Mouse (Mus musculus) limb, embryonic 11.5 days (tissue): ENCODE results near the gene Relb. TPM values are rescaled to one million over a fixed set of nuclear protein-coding genes. Genes with fewer than 3 reads are reported as not detected.
A peak's percentile ranks its signal among the peaks of the same experiment; 100 is the strongest.

Experiments used
- ATAC-seq: fragments of 200-750 bp; cut with Nextera tagmentation; 2 replicates; pipeline ENCODE4 v1.8.0; 2017; ENCODE audit warnings: low read depth; ENCODE audit not compliant: insufficient number of reproducible peaks, low FRiP score, low TSS enrichment
- DNase-seq: peaks from one replicate; pipeline ENCODE4 v3.0.0-alpha.2; 2015; ENCODE audit warnings: low spot score
- H3K27ac ChIP-seq: fragments of 300-500 bp; sonication (generic); replicated peaks from 2 replicates; pipeline ENCODE4 v1.5.1; 2014; ENCODE audit warnings: low read depth, mild to moderate bottlenecking, low read length
- H3K27me3 ChIP-seq: fragments of 300-500 bp; sonication (generic); 2 replicates; pipeline ENCODE4 v1.6.1; 2014; ENCODE audit warnings: mild to moderate bottlenecking, low read length, mixed read lengths; ENCODE audit not compliant: control insufficient read depth, insufficient read depth
- H3K36me3 ChIP-seq: fragments of 300-500 bp; sonication (generic); 2 replicates; pipeline ENCODE4 v1.6.1; 2014; ENCODE audit warnings: mild to moderate bottlenecking, low read length, moderate library complexity, mixed read lengths; ENCODE audit not compliant: control insufficient read depth, insufficient read depth
- H3K4me1 ChIP-seq: fragments of 300-500 bp; sonication (generic); 2 replicates; pipeline ENCODE4 v1.6.1; 2014; ENCODE audit warnings: low read length, mixed read lengths; ENCODE audit not compliant: control insufficient read depth, insufficient read depth
- H3K4me2 ChIP-seq: fragments of 300-500 bp; sonication (generic); 2 replicates; pipeline ENCODE4 v1.6.1; 2014; ENCODE audit warnings: low read depth, mild to moderate bottlenecking, moderate library complexity; ENCODE audit not compliant: severe bottlenecking
- H3K4me3 ChIP-seq: fragments of 300-500 bp; sonication (generic); 2 replicates; pipeline ENCODE4 v1.5.1; 2014; ENCODE audit warnings: low read depth, low read length
- H3K9ac ChIP-seq: fragments of 300-500 bp; sonication (generic); 2 replicates; pipeline ENCODE4 v1.6.1; 2014; ENCODE audit warnings: mild to moderate bottlenecking, low read length
- H3K9me3 ChIP-seq: fragments of 300-500 bp; sonication (generic); 2 replicates; pipeline ENCODE4 v1.6.1; 2016; ENCODE audit warnings: low read length; ENCODE audit not compliant: control insufficient read depth
- WGBS: fragments of 180-500 bp; shearing (Covaris S2); extraction: QIAGEN DNeasy Blood & Tissue Kit; methylation state at CpG from one replicate; pipeline ENCODE4 v1.1.7; 2014; 5-methylcytosine and 5-hydroxymethylcytosine counted together
- polyA plus RNA-seq: library from polyadenylated mRNA; unstranded; fragments of >200 nt; fragmentation: Nextera tagmentation; extraction: Ambion mirVana; gene quantifications from 2 replicates; pipeline ENCODE4 v1.2.1, GENCODE M21; 2014

The Relb gene
- polyA plus RNA-seq, 1 experiment from 2014 or later: 5.3 TPM

DNA sequence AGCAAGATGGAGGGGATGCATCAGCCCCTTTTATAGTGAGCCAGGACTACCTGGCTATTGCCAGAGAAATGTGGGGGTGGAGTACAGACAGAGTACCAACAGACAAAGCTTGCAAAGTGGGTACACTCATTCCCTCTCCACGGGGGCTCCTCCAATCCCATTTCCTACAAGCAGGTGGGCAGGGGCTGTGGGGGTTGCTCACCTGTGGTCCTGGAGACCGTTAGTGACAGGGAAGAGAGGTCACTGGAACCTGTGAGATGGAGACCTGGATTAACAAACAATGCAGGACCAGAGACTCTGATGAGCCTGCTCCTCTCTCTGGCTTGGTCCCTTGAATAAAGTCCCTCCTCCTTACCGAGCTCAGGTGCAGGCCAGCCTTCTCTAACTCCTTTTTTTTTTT, 1.5 kb downstream of the Relb start:
- 65% methylated on average over 3 of the region's 3 CpGs for WGBS
- Histone ChIP-seq H3K4me2 (0 out of 2 replicates have a peak overlapping the region, but pooled peaks have one; percentile 90), H3K4me1 (0 out of 2 replicates have a peak, but pooled peaks cover 2% of the 10 kb centered on the region), H3K27ac (no peak overlapping the region), H3K9ac (no peak overlapping the region), H3K27me3 (no peaks in the 10 kb centered on the region), H3K4me3 (peak overlapping the region; percentile 61; the same call in 1 of the 2 replicates), H3K9me3 (no peaks in the 10 kb centered on the region), H3K36me3 (peaks cover 6% of the 10 kb centered on the region; the same call in 1 of the 2 replicates)
- ATAC-seq: no peak
- no peak for DNase-seq

DNA sequence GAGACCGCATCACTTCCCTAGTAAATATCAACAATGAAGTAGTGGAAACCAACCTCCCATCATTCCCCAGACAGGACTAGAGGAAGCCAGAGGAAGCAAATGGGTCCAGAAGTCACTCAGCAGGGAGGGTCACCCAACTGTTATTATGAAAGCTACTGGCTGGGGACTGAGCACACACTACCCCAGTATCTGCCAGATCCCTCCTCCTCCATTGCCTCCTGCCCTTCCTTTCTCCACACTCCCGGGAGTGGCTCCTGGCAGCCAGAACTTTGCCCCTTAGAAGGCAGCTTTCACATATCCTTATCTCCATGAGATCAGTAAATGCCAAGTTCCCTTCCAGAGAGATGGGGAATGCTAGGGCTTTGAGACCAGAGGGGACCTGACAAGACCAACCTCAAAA, 5.8 kb downstream of the Relb start:
- H3K4me1 ChIP-seq: no peaks in the 10 kb centered on the region
- ATAC-seq: no peak
- no peaks in the 10 kb centered on the region for H3K36me3 ChIP-seq
- no peaks in the 10 kb centered on the region for H3K9me3 ChIP-seq
- H3K4me3 ChIP-seq: no peak overlapping the region
- no peak overlapping the region for H3K4me2 ChIP-seq
- no peak for DNase-seq
- H3K9ac ChIP-seq: no peak overlapping the region
- H3K27me3 ChIP-seq: 0 out of 2 replicates have a peak, but pooled peaks cover 5% of the 10 kb centered on the region
- H3K27ac ChIP-seq: no peak overlapping the region
- 69% methylated on average over 2 of the region's 2 CpGs for WGBS

DNA sequence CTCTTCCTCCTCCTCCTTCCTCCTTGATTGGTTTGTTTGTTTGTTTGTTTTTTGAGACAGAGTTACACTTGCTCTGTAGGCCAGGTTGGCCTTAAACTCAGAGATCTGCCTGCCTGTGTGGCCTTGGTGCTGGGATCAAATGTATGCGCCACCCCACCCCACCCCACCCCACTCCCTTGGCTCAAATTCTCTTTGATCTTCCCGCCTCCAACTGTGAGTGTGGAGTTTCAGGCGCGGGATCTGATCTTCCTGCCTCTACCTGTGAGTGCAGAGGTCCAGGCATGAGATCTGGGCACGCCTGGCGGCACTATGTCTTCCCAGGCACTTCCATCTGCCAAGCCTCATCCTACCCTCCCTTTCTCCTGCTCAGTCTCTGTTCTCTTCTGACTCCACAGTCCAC, 7.0 kb downstream of the Relb start:
- H3K4me3 ChIP-seq: no peak overlapping the region
- DNase-seq: no peak
- H3K27me3 ChIP-seq: 0 out of 2 replicates have a peak, but pooled peaks cover 5% of the 10 kb centered on the region
- WGBS: 15% methylated on average over 6 of the region's 6 CpGs
- no peaks in the 10 kb centered on the region for H3K36me3 ChIP-seq
- H3K4me1 ChIP-seq: no peaks in the 10 kb centered on the region
- ATAC-seq: no peak
- H3K9me3 ChIP-seq: no peaks in the 10 kb centered on the region
- H3K27ac ChIP-seq: no peak overlapping the region
- no peak overlapping the region for H3K4me2 ChIP-seq
- no peak overlapping the region for H3K9ac ChIP-seq

GRCm38 (mm10) chr7:19620811-19621210, 8.4 kb downstream of the Relb start:
- Histone ChIP-seq H3K4me3 (no peak overlapping the region), H3K27ac (no peak overlapping the region), H3K27me3 (0 out of 2 replicates have a peak, but pooled peaks cover 5% of the 10 kb centered on the region), H3K4me2 (no peak overlapping the region), H3K9ac (no peak overlapping the region), H3K4me1 (no peaks in the 10 kb centered on the region), H3K36me3 (no peaks in the 10 kb centered on the region), H3K9me3 (no peaks in the 10 kb centered on the region)
- 82% methylated on average over 7 of the region's 7 CpGs for WGBS
- DNase-seq: no peak
- no peak for ATAC-seq

GRCm38 (mm10) chr7:19619004-19619801, 10.0 kb downstream of the Relb start:
- no peaks in the 10 kb centered on the region for H3K9me3 ChIP-seq
- no peaks in the 10 kb centered on the region; the same call in 1 of the 2 replicates for H3K36me3 ChIP-seq
- DNase-seq (peak; percentile 86), ATAC-seq (peak; percentile 76)
- H3K9ac ChIP-seq: peak overlapping the region; percentile 58
- H3K4me1 ChIP-seq: no peaks in the 10 kb centered on the region
- WGBS: 8% methylated on average over 35 of the region's 35 CpGs
- peak overlapping the region; percentile 19; the same call in 1 of the 2 replicates for H3K4me3 ChIP-seq
- peak overlapping the region; percentile 58 for H3K4me2 ChIP-seq
- H3K27me3 ChIP-seq: 0 out of 2 replicates have a peak, but pooled peaks cover 5% of the 10 kb centered on the region
- H3K27ac ChIP-seq: no peak overlapping the region

DNA sequence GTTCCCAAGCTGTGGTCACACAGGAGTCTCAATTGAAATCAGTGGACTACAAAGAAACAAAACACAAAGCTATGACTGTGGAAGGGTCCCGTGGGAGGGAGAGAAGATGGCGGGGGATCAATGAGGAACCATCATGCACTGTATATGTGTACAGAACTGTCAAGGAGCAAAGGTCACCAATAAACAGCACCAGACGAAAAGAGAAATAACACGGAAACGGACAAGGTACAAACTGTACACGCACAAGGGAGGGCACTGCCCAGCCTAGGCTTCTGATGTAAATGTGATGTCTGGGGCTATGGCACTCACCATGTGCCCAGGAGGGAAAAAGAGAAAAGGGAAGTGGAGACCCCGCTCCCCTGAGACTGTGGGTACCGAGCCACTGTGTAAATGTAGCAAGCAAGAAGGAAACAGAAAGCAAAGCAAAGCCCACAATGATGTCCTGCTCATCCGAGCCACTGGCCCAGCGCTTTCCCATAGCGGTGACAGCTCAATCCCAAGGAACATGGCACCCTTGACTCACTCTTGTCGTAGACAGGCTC, 14.1 kb downstream of the Relb start:
- no peaks in the 10 kb centered on the region for H3K9me3 ChIP-seq
- no peak overlapping the region for H3K4me3 ChIP-seq
- 90% methylated on average over 12 of the region's 12 CpGs for WGBS
- H3K9ac ChIP-seq: no peak overlapping the region
- no peaks in the 10 kb centered on the region for H3K4me1 ChIP-seq
- no peak for DNase-seq
- H3K27ac ChIP-seq: no peak overlapping the region
- no peak overlapping the region for H3K4me2 ChIP-seq
- no peak for ATAC-seq
- H3K36me3 ChIP-seq: no peaks in the 10 kb centered on the region; the same call in 1 of the 2 replicates
- 0 out of 2 replicates have a peak, but pooled peaks cover 5% of the 10 kb centered on the region for H3K27me3 ChIP-seq

DNA sequence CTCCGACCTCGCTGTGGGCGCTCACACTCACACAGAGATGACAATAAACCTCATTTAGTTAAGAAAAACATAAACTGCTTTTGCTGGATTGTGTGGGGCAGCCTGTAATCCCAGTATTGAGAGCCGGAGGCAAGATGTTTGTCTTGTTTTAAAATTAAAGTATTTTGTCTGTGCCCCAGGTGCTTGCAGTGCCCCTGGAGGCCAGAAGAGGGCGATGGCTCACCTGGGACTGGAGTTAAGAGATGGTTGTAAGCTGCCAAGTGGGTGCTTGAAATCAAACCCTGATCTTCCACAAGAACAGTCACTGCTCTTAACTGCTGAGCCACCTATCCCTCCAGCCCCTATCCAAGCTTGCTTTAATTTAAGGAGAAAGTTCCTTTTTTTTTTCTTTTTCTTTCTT, 18.3 kb downstream of the Relb start:
- no peak for DNase-seq
- Histone ChIP-seq H3K4me3 (no peak overlapping the region), H3K4me2 (no peak overlapping the region), H3K27me3 (no peaks in the 10 kb centered on the region), H3K9me3 (no peaks in the 10 kb centered on the region), H3K9ac (no peak overlapping the region), H3K27ac (no peak overlapping the region), H3K4me1 (no peaks in the 10 kb centered on the region), H3K36me3 (no peaks in the 10 kb centered on the region; the same call in 1 of the 2 replicates)
- ATAC-seq: no peak
- WGBS: 78% methylated on average over 5 of the region's 5 CpGs

DNA sequence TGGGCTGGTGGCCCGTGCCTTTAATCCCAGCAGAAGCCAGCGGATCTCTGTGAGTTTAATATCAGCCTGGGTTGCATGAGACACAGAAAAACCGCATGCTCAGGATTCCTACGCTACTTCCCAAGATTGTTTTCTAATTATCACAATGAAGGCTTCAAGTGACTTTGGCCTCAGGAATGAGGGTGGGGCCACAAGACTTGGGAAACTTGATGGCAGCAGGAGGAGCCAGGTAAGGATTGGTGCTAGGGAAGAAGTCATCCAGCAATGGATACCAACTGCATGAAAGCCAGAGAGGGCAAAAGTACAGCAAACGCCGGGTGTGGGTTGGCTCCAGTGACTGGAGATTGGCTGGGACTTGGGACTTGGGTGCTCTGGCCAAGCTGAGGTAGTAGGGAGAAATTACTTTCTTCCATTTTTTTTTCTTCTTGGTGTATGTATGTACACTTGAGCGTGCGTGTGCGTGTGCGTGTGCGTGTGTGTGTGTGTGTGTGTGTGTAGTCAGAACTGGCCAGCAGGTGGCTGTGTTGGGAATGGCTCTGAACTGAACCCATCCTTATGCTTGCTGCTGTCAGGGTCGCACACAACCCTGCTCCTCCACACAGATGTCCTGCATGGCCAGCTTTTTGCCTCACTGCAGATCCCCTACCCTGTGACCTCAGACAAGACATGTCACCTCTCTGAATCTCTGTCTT, 19.5 kb downstream of the Relb start:
- Histone ChIP-seq H3K4me2 (no peak overlapping the region), H3K9me3 (no peaks in the 10 kb centered on the region), H3K9ac (no peak overlapping the region), H3K27ac (no peak overlapping the region), H3K27me3 (no peaks in the 10 kb centered on the region), H3K36me3 (no peaks in the 10 kb centered on the region; the same call in 1 of the 2 replicates), H3K4me1 (no peaks in the 10 kb centered on the region), H3K4me3 (no peak overlapping the region)
- DNase-seq (no peak), ATAC-seq (no peak)
- WGBS: 94% methylated on average over 12 of the region's 12 CpGs
